Mouse (Mus musculus): ENCODE measurements at regions not wholly inside any gene's neighbourhood (a gene's known extent, or its start where the extent isn't known, plus 50 kb on each side); places are given as distances from the start of the nearest gene placed in this dataset.

GRCm38 (mm10) chr3:67768603-67769002 is 123.4 kb upstream of the Iqcj start:
- TF ChIP-seq CTCF (IDR thresholded peaks at IDR 0.05; ENCODE audit: borderline replicate concordance, insufficient read depth, low read depth, low read length) (no peak), POLR2A (IDR thresholded peaks at IDR 0.05; ENCODE audit: borderline replicate concordance, insufficient read depth, low read length) (no peak)

Measured in cerebellum, adult 2 months (tissue).